Mouse (Mus musculus): ENCODE measurements around the gene Dpp7.

Dpp7 gene

GRCm38 (mm10) chr2:25310180-25310579, 46.0 kb downstream of the Dpp7 start:
- DNase-seq, result no peak

- no peak for DNase-seq
Measured at GRCm38 (mm10) chr2:25305587-25306359, 50.4 kb downstream of the Dpp7 start.

- no peak for DNase-seq
Measured at GRCm38 (mm10) chr2:25304657-25305541, 51.3 kb downstream of the Dpp7 start.

GRCm38 (mm10) chr2:25303931-25304656, 52.1 kb downstream of the Dpp7 start:
- no peak for DNase-seq

- no peak for DNase-seq
Measured at GRCm38 (mm10) chr2:25303452-25303851, 52.7 kb downstream of the Dpp7 start.
